Mouse (Mus musculus): Measurements from ENCODE around the gene Litaf.
"Not testable (repeated sequence)": the region's sequence is repeated elsewhere in the genome, so short reads cannot be mapped to it uniquely, and the experiment has no call there.

Litaf gene

GRCm38 (mm10) chr16:11022113-11022489 is 43.9 kb downstream of the Litaf start:
- no peak for DNase-seq (ENCODE audit: low spot score)

GRCm38 (mm10) chr16:11021403-11022112 is 44.4 kb downstream of the Litaf start:
- DNase-seq (ENCODE audit: low spot score), result no peak

- DNase-seq (ENCODE audit: low spot score), result no peak
Measured at GRCm38 (mm10) chr16:11017807-11018595, 48.0 kb downstream of the Litaf start.

- no peak for DNase-seq (ENCODE audit: low spot score)
Measured at GRCm38 (mm10) chr16:11016353-11016752, 49.6 kb downstream of the Litaf start.

GRCm38 (mm10) chr16:11014407-11014806 is 51.5 kb downstream of the Litaf start:
- no peak for DNase-seq (ENCODE audit: low spot score)

GRCm38 (mm10) chr16:11013464-11014147 is 52.4 kb downstream of the Litaf start:
- DNase-seq (ENCODE audit: low spot score), result not testable (repeated sequence)

- DNase-seq (ENCODE audit: low spot score), result peak; percentile 42
Measured at GRCm38 (mm10) chr16:11012571-11013463, 53.1 kb downstream of the Litaf start.

- DNase-seq (ENCODE audit: low spot score), result no peak
Measured at GRCm38 (mm10) chr16:11011939-11012338, 54.0 kb downstream of the Litaf start.

GRCm38 (mm10) chr16:11011206-11011605 is 54.8 kb downstream of the Litaf start:
- DNase-seq (ENCODE audit: low spot score), result no peak

GRCm38 (mm10) chr16:11010270-11010669 is 55.7 kb downstream of the Litaf start:
- DNase-seq (ENCODE audit: low spot score), result no peak

- peak; percentile 58 for DNase-seq (ENCODE audit: low spot score)
Measured at GRCm38 (mm10) chr16:11008162-11008991, 57.6 kb downstream of the Litaf start.

GRCm38 (mm10) chr16:11006100-11006499 is 59.9 kb downstream of the Litaf start:
- DNase-seq (ENCODE audit: low spot score), result no peak

- no peak for DNase-seq (ENCODE audit: low spot score)
Measured at GRCm38 (mm10) chr16:11001703-11002659, 64.0 kb downstream of the Litaf start.

GRCm38 (mm10) chr16:10999809-11000208 is 66.1 kb downstream of the Litaf start:
- no peak for DNase-seq (ENCODE audit: low spot score)

- no peak for DNase-seq (ENCODE audit: low spot score)
Measured at GRCm38 (mm10) chr16:10998224-10998623, 67.7 kb downstream of the Litaf start.

GRCm38 (mm10) chr16:10996576-10996975 is 69.4 kb downstream of the Litaf start:
- no peak for DNase-seq (ENCODE audit: low spot score)

- DNase-seq (ENCODE audit: low spot score), result peak; percentile 94
Measured at GRCm38 (mm10) chr16:10993032-10993744, 72.8 kb downstream of the Litaf start.

GRCm38 (mm10) chr16:10992090-10993031 is 73.6 kb downstream of the Litaf start:
- DNase-seq (ENCODE audit: low spot score), result peak; percentile 37

All from ovary, postnatal 14 days (tissue).